Mouse (Mus musculus): ENCODE data around the gene Uggt1.
A peak's percentile ranks its signal among the peaks of the same experiment; 100 is the strongest.

Uggt1 gene

GRCm38 (mm10) chr1:36244058-36244827, at the start of gene Uggt1:
TSS of gene Uggt1 (minus strand) at chr1:36244720.
- peak; percentile 82 for DNase-seq (ENCODE audit: low spot score)

DNA sequence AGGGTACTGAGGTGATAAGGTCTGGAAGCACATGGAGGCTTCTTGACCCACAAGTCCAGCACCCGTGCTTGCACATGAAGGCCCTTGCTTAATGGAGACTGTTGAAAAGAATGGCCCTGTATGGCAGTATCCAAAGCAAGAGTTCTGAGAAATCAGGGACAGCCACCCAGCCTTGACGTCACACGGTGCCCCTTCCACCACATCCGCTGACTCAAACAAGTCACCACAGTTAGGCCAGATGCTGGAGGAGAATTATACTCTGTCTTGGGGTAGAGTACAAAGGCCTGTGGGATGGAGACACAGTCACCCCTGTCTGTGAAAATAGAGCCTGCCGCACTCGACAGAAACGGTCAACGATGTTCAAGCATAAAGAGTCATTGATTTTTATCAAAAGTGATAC, 49.0 kb upstream of the Uggt1 start:
- DNase-seq (ENCODE audit: low spot score): no peak

- no peak for DNase-seq (ENCODE audit: low spot score)
Measured at GRCm38 (mm10) chr1:36281849-36282248, 37.3 kb upstream of the Uggt1 start.

- no peak for DNase-seq (ENCODE audit: low spot score)
Measured at GRCm38 (mm10) chr1:36280938-36281337, 36.4 kb upstream of the Uggt1 start.

GRCm38 (mm10) chr1:36279202-36279601, 34.7 kb upstream of the Uggt1 start:
- DNase-seq (ENCODE audit: low spot score): peak; percentile 85

DNA sequence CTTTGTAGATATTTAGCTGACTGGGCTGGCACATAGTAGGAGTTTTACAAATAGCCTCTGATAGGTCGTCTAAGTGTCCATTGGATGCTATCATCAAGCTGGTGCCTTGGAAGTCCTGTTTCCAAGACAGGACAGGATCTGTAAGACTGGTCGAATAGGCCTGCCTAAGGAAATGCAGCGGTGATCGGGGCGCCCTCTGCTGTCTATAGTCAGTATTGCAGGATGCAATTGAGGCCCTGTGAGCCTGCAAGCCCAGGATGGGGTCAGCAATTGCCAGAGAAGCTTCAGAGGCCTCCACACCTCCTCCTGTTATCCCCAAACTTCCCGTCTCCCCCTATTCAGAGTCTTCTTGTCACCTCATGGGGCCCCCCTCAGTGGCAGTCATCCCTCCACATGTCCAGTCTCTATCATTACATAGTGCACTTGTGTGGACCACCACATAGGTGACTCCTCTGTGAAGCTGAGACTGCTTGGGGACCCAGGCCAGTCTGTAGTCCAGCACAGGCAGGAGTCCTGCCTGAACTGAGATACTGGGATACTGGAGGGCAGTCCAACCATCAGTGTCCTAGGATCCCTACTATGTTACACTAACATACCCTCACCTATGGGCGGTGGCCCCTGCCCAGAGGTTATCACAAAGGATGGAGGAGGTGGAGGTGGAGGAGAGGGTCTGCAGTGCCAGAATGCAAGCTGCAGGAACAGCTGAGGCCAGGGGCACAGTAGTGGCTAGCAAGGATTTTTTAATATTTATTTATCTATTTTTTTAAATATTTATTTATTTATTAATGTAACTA, 32.9 kb upstream of the Uggt1 start:
- peak; percentile 82 for DNase-seq (ENCODE audit: low spot score)

DNA sequence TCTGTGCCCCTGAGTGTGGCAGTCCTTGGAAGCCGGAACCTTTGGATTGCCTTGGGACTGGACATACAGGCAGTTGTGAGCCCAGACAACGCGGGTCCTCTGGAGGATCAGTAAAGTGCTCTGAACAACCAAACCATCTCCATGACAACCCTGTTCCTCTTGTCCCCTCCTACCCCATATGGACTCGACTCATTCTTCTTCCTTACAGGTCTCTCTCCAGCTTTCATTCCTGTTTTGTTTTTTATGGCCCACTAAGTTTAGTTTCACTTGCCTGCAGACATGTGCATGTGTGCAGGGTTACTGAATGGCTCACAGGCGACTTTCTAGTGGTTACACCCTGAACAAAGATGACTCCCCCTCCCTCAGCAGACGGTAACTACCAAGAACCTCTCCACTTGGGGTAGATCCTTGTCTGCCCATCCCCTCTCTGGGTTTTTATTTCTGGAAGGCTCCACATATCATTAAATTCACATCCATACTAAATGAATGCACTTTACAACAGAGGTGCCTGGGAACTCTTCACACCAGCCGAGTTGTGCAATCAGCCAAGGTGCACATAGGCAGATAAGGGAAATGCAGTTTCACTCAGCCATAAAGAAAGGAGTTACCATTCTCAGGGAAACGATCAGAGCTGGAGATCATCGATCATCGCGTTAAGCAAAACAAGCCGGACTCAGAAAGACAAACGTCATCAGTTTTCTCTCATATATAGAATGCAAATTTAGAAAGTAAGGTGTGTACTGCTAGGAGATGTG, 31.3 kb upstream of the Uggt1 start:
- no peak for DNase-seq (ENCODE audit: low spot score)

DNA sequence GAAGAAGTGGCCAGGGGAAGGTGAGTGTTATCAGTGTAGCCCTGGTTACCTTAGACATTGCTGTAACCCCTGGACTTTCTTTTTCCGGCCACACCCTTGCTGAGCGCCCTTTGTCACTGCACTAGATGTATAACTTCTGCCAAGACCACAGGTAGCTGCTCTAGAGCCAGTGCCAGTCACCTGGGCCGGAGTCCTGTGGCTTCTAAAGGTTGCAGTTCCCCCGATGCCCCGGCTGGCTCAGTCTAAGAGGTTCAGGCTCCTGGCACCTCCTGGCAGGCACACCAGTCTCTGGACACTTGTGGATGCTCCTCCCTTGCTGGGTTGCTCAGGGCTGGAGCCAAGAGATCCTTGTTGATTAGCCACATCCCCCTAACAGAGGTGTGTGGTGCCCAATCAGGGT, 29.9 kb upstream of the Uggt1 start, which contains the start of gene Neurl3:
TSS of gene Neurl3 (minus strand) at position 225 of the 400 bp plus-strand sequence.
- no peak for DNase-seq (ENCODE audit: low spot score)

- no peak for DNase-seq (ENCODE audit: low spot score)
Measured at GRCm38 (mm10) chr1:36273288-36273687, 28.8 kb upstream of the Uggt1 start.

DNA sequence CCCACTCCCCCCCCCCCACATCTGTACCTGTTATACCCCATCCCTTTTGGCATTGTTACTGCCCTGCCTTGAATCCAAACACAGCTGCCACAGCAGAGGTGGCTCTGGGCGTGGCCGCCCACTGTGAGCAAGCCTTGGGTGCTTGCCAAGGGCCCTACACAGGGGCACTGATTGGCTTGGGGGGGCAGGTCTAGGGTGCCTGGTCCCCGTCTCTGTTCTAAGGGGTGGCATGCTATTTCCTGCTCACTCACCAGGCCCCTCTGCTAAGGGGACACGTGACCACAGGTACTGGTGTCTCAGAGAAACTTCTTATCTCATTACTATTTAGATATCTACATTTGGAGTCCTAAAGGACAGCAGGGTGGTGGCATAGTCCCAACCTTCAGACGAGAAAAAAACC, 28.0 kb upstream of the Uggt1 start:
- DNase-seq (ENCODE audit: low spot score): no peak

GRCm38 (mm10) chr1:36271516-36272230, 27.2 kb upstream of the Uggt1 start:
- no peak for DNase-seq (ENCODE audit: low spot score)

GRCm38 (mm10) chr1:36270666-36271065, 26.1 kb upstream of the Uggt1 start:
- no peak for DNase-seq (ENCODE audit: low spot score)

DNA sequence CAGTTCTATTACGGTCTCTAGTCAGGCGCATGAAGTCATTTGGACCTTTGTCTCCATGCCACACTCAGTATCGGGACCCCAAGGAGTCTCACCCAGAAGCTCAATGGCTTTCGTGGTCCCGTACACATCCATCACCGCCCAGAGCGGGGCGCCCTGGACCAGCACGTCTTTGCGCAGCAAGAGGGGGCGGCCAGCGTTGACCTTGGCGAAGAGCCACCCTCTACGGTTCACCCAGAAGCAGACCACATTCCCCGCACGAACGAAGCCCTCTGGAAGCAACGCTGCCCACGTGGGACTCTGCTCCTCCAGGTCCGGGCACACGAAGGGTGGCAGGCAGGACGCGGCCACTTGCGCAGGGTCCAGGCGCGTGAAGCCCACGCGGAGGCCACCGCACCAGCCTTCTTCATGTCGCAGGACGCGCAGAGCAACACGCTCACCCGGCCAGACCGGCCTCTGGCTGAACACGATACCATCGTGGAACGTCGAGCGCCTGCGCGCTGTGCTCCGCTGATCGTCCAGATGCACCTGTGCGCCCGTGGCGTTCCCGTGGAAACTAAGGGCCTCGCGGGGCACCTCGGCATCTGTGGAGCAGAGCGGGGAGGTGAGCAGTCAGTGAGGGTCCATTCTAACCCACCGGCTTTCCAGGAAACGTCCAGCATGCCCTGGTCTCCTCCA, 24.7 kb upstream of the Uggt1 start:
- no peak for DNase-seq (ENCODE audit: low spot score)

DNA sequence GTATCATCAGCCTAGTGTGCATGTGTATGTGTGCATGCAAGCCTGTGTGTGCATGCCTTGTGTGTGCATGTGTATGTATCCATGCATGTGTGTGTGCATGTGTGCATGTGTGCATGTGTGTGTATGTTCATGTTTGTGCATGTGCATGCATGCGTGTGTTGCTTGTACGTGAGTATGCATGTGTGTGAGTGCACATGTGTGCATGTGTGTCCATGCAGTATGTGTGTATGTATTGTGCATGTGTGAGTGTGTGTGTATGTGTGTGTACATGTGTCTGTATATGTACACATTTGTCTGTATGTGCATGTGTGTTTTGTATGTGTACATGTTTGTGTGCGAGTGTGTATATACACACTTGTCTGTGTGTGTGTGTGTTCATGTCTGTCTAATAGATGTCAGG, 23.1 kb upstream of the Uggt1 start:
- DNase-seq (ENCODE audit: low spot score): no peak

DNA sequence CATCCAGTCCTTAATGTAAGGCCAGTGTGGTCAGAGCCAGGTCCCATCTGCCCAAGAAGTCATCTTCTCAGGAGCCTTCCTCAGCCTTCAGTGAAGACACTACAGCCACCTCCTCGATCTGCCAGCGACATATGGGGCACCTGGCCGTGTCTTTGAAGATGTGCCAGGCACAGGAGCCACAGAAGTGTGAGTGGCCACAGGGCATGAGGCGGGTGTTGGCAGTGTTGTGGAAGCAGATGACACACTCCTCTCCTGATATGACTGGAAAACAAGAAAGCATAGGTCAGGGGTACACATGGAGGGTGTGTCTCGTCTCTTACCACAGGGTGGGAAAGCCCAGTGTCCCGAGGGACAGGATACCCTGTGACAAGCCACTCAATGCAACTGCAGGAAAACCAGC, 21.8 kb upstream of the Uggt1 start:
- DNase-seq (ENCODE audit: low spot score): no peak

GRCm38 (mm10) chr1:36263833-36264488, 19.4 kb upstream of the Uggt1 start:
- DNase-seq (ENCODE audit: low spot score): no peak

DNA sequence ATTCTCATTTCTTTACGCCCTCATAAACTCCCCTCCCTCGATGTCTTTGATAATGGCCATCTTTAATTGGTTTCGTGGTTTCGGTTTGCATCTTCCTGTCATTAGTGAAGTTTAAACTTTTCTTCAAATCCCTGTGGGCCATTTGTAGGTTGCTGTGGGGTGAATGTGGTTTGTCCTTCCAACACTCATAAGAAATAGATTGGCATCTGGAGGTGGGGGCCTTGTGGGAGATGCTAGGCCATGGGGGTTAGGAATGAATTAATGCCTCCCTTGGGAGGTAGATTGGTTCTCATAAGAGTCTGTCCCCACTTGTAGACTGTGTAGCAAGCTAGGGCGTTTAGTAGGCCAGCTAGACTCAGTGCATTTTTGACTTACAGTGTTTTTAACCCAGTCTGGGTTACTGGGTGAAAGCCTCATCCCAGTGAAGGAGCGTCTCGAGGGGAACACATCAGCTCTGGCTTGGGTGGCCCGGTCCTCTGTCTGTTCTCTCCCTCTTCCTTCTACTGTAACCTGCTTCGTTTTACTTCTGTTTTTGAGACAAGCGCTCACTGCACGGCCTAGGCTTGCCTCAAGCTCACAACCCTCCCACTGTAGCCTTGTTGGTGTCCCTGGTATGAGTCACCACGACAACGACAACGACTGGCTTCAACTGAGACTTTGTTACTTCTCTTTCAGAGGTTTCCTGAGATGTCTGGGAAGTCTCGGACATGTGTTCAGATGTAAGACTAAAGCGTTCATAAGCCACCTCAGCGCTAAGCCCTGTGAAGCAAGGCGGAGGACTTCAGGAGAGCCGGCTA, 17.4 kb upstream of the Uggt1 start:
- no peak for DNase-seq (ENCODE audit: low spot score)

DNA sequence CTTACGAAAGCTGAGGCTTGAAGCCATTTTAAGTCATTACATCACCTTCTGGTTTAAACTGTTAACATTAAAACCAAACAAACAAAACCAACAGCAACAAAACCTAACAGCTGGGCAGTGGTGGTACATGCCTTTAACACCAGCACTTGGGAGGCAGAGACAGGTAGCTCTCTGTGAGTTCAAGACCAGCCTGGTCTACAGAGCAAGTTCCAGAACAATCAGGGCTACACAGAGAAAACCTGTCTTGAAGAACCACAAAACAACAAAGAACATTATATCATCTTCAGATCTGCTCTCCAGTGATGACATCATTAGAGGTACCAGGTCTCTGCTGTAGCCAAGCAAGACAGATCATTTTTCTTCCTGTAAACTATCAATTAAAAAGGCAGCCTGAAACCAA, 15.9 kb upstream of the Uggt1 start:
- no peak for DNase-seq (ENCODE audit: low spot score)

DNA sequence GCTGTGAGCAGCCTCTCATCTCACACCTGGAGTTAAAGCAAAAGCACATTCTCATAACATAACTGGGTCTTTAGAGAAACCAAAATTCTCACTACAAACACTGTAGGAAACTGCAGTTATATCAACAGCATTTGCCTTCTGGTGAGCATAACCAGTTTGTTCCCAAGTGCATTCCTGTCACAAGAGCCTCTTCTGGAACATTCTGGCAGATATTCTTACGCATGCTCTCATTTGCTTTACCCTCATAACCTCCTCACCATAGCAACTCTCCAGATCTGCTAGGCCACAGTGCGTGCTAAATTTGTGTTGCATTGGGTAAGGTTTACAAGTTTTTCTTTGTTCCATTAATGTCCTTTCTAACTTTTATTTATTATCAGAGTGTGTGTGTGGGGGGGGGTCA, 14.8 kb upstream of the Uggt1 start:
- DNase-seq (ENCODE audit: low spot score): no peak

- no peak for DNase-seq (ENCODE audit: low spot score)
Measured at GRCm38 (mm10) chr1:36258631-36259030, 14.1 kb upstream of the Uggt1 start.

Data from urinary bladder, postnatal 25 days (tissue).